Mouse (Mus musculus) retina, adult 2 months (tissue): ENCODE data around the gene Stxbp4.

Experiments used
- DNase-seq: peaks from one replicate; pipeline ENCODE4 v3.0.0-alpha.2; 2012; ENCODE audit warnings: low read depth, low spot score

The Stxbp4 gene

GRCm38 (mm10) chr11:90637440-90638311 is at the start of gene Stxbp4, which contains the start of gene Cox11:
TSS of gene Stxbp4 (minus strand) at chr11:90638084.
TSS of gene Cox11 (plus strand) at chr11:90638173.
- peak; percentile 91 for DNase-seq

GRCm38 (mm10) chr11:90687040-90687439 is 49.2 kb upstream of the Stxbp4 start:
- DNase-seq, result no peak

GRCm38 (mm10) chr11:90686287-90687025 is 48.6 kb upstream of the Stxbp4 start:
- DNase-seq, result no peak

- DNase-seq, result no peak
Measured at GRCm38 (mm10) chr11:90685196-90685595, 47.3 kb upstream of the Stxbp4 start.

- DNase-seq, result no peak
Measured at GRCm38 (mm10) chr11:90684765-90685164, 46.9 kb upstream of the Stxbp4 start.

- no peak for DNase-seq
Measured at GRCm38 (mm10) chr11:90681171-90681570, 43.3 kb upstream of the Stxbp4 start.

- no peak for DNase-seq
Measured at GRCm38 (mm10) chr11:90678582-90678981, 40.7 kb upstream of the Stxbp4 start.

GRCm38 (mm10) chr11:90677771-90678288 is 39.9 kb upstream of the Stxbp4 start:
- DNase-seq, result no peak

- DNase-seq, result no peak
Measured at GRCm38 (mm10) chr11:90677027-90677426, 39.1 kb upstream of the Stxbp4 start.

- no peak for DNase-seq
Measured at GRCm38 (mm10) chr11:90675479-90676110, 37.7 kb upstream of the Stxbp4 start.

- no peak for DNase-seq
Measured at GRCm38 (mm10) chr11:90667325-90667724, 29.4 kb upstream of the Stxbp4 start.

GRCm38 (mm10) chr11:90666916-90667315 is 29.0 kb upstream of the Stxbp4 start:
- no peak for DNase-seq

- DNase-seq, result no peak
Measured at GRCm38 (mm10) chr11:90666144-90666757, 28.4 kb upstream of the Stxbp4 start.

GRCm38 (mm10) chr11:90665161-90665560 is 27.3 kb upstream of the Stxbp4 start:
- no peak for DNase-seq

- no peak for DNase-seq
Measured at GRCm38 (mm10) chr11:90664345-90664986, 26.6 kb upstream of the Stxbp4 start.

- no peak for DNase-seq
Measured at GRCm38 (mm10) chr11:90663618-90664297, 25.9 kb upstream of the Stxbp4 start.

GRCm38 (mm10) chr11:90663052-90663451 is 25.2 kb upstream of the Stxbp4 start:
- no peak for DNase-seq

- DNase-seq, result no peak
Measured at GRCm38 (mm10) chr11:90660662-90661061, 22.8 kb upstream of the Stxbp4 start.

- no peak for DNase-seq
Measured at GRCm38 (mm10) chr11:90657527-90657926, 19.6 kb upstream of the Stxbp4 start.

- no peak for DNase-seq
Measured at GRCm38 (mm10) chr11:90652603-90653002, 14.7 kb upstream of the Stxbp4 start.
